Mouse (Mus musculus) c-Kit-positive CD71-positive TER-119-positive erythroid progenitor cells, embryonic 14.5 days (primary cell): Measurements from ENCODE around the gene Irf2bp1.

ENCODE experiments used
- DNase-seq: peaks from one replicate; pipeline ENCODE4 v3.0.0-alpha.2; 2013; ENCODE audit warnings: low spot score

Gene Irf2bp1

GRCm38 (mm10) chr7:19003902-19004630, at the start of gene Irf2bp1:
Irf2bp1 (plus strand) TSS chr7:19004044.
- DNase-seq = peak; percentile 88

- DNase-seq = no peak
Measured at GRCm38 (mm10) chr7:18957569-18958383, 46.1 kb upstream of the Irf2bp1 start.

DNA sequence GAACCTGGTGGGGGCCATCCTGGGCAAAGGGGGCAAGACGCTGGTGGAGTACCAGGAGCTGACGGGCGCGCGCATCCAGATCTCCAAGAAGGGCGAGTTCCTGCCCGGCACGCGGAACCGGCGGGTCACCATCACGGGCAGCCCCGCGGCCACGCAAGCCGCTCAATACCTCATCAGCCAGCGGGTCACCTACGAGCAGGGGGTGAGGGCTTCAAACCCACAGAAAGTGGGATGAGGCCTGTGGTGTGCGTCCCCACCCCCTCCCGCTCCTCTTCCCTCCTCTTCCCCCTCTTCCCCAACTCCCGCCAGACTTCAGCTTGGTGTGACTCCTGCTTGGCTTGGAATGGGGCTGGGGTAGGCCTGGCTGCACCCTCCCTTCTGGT, 45.5 kb upstream of the Irf2bp1 start:
- no peak for DNase-seq

GRCm38 (mm10) chr7:18959446-18959845, 44.4 kb upstream of the Irf2bp1 start:
- no peak for DNase-seq

GRCm38 (mm10) chr7:18962171-18962792, 41.6 kb upstream of the Irf2bp1 start:
- DNase-seq = no peak

- no peak for DNase-seq
Measured at GRCm38 (mm10) chr7:18962795-18963194, 41.0 kb upstream of the Irf2bp1 start.

- no peak for DNase-seq
Measured at GRCm38 (mm10) chr7:18963294-18963843, 40.5 kb upstream of the Irf2bp1 start.

GRCm38 (mm10) chr7:18965312-18965711, 38.5 kb upstream of the Irf2bp1 start:
- no peak for DNase-seq

DNA sequence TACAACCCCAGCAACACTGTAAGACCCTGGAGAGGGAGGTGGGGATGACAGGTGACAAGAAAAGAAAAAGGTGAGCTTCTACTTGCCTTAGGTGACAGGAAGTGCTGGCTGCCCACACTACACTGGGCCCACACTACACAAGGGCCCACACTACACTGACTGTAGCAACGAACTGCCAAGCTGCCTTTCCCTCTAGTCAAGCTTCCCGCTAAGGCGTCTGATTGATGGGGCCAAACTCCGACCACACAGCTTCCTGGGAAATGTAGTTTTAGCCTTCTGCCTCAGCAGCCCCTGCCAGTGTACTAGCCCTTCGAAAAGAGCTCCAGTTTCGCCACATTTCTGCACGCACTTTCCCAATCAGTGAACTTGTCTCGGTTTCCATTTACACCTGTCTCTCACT, 36.2 kb upstream of the Irf2bp1 start:
- no peak for DNase-seq

- no peak for DNase-seq
Measured at GRCm38 (mm10) chr7:18970956-18971355, 32.9 kb upstream of the Irf2bp1 start.

- DNase-seq = no peak
Measured at GRCm38 (mm10) chr7:18978381-18978780, 25.5 kb upstream of the Irf2bp1 start.

GRCm38 (mm10) chr7:18986503-18986902, 17.3 kb upstream of the Irf2bp1 start:
- no peak for DNase-seq

- DNase-seq = no peak
Measured at GRCm38 (mm10) chr7:18987100-18987499, 16.7 kb upstream of the Irf2bp1 start, which contains the start of gene Nanos2. Nanos2 (plus strand) TSS chr7:18987400.

GRCm38 (mm10) chr7:18987747-18988146, 16.1 kb upstream of the Irf2bp1 start:
- DNase-seq = no peak

GRCm38 (mm10) chr7:18988780-18989179, 15.1 kb upstream of the Irf2bp1 start:
- no peak for DNase-seq

- no peak for DNase-seq
Measured at GRCm38 (mm10) chr7:18989995-18990394, 13.8 kb upstream of the Irf2bp1 start.

DNA sequence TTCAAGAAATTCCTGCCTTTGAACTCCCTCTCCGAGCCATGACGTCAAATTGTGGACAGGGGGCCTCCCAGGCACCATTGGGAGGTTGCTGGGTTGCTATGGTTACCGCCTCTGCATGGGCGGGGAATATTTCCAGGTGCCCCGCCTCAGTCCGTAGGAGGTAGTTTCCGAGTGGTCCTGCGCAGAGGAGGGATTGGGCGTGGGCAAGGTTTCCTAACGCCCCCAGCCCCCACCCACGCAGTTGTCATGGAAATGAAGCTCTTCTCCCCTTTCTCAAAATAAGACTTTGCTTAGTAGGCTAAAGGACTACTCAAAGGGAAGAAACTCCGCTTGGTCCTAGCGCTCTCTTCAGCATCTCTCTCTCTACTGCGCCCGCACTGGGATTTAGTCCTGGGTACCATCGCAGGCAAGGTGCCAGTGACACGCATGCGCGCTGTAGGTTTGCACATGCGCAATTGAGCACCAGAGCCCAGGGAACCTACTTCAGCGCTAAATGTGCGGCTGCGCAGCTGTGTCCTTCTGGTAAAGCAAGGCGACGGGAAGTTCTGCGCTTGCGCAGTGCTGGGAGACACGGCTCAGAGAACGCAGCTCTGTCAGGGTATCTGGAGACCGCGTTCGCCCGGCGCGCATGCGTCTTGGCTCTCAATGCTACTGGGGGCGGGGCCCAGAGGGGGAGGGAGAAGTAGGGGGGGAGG, 13.1 kb upstream of the Irf2bp1 start, which contains the start of gene Mypop:
Mypop (plus strand) TSS at position 645 of the 695 bp plus-strand sequence.
- DNase-seq = peak; percentile 97

- DNase-seq = no peak
Measured at GRCm38 (mm10) chr7:18991660-18992293, 12.1 kb upstream of the Irf2bp1 start.

DNA sequence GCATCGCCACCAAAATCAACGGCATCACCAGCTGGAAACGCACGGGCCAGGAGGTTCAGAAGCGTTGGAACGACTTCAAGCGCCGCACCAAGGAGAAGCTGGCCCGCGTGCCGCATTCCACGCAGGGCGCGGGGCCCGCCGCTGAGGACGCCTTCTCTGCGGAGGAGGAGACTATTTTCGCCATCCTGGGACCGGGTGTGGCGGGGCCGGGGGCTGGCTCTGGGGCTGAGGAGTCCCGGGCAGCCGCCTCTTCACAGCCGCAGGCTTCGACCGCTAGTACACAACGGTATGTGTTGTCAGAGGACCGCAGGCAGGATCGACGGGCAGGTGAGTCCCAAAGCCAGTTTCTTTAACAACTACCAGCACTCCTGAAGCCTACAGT, 11.6 kb upstream of the Irf2bp1 start:
- no peak for DNase-seq

- no peak for DNase-seq
Measured at GRCm38 (mm10) chr7:18993036-18993435, 10.8 kb upstream of the Irf2bp1 start.

DNA sequence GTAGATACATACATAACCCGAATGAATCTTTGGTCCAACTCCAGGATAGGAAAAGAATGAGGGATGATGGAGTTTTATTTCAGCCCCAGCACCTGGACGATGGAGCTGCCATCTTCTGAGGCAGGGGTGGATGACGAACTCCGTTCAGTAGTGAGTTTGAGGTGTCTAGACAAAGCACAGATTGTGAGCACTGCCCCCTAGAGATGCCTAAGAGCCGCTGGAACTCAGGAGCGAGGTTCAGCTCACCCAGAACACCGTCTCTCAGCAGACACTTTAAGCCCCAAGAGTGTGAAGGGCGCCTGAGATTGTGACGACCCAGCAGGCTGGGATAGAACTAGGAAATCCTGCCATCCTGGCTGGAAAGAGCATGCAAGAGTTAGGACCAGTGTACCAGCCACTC, 5.0 kb upstream of the Irf2bp1 start:
- DNase-seq = no peak
